Mouse (Mus musculus) heart, embryonic 15.5 days (tissue): ENCODE results near the gene Efcab7. TPM values are rescaled to one million over a fixed set of nuclear protein-coding genes. Genes with fewer than 3 reads are reported as not detected.

Experiments
- ATAC-seq: fragments of 200-750 bp; cut with Nextera tagmentation; replicated peaks from 2 replicates; pipeline ENCODE4 v1.8.0; 2017; ENCODE audit warnings: low read depth, moderate TSS enrichment; ENCODE audit not compliant: insufficient number of reproducible peaks, insufficient read depth, low FRiP score
- H3K27ac ChIP-seq: fragments of 300-500 bp; sonication (generic); 2 replicates; pipeline ENCODE4 v1.5.1; 2015; ENCODE audit warnings: mild to moderate bottlenecking, inconsistent platforms
- H3K27me3 ChIP-seq: fragments of 300-500 bp; sonication (generic); 2 replicates; pipeline ENCODE4 v1.6.1; 2015; ENCODE audit warnings: inconsistent platforms
- H3K36me3 ChIP-seq: fragments of 300-500 bp; sonication (generic); 2 replicates; pipeline ENCODE4 v1.6.1; 2015; ENCODE audit warnings: mild to moderate bottlenecking, inconsistent platforms
- H3K4me1 ChIP-seq: fragments of 300-500 bp; sonication (generic); replicated peaks from 2 replicates; pipeline ENCODE4 v1.6.1; 2015; ENCODE audit warnings: inconsistent platforms
- H3K4me2 ChIP-seq: fragments of 300-500 bp; sonication (generic); 2 replicates; pipeline ENCODE4 v1.6.1; 2015; ENCODE audit warnings: inconsistent platforms, mild to moderate bottlenecking, moderate library complexity
- H3K4me3 ChIP-seq: fragments of 300-500 bp; sonication (generic); 2 replicates; pipeline ENCODE4 v1.5.1; 2015; ENCODE audit warnings: mild to moderate bottlenecking, inconsistent platforms
- H3K9ac ChIP-seq: fragments of 300-500 bp; sonication (generic); 2 replicates; pipeline ENCODE4 v1.6.1; 2015; ENCODE audit warnings: mild to moderate bottlenecking, inconsistent platforms
- H3K9me3 ChIP-seq: fragments of 300-500 bp; sonication (generic); replicated peaks from 2 replicates; pipeline ENCODE4 v1.6.1; 2016; ENCODE audit warnings: inconsistent platforms
- WGBS: fragments of 180-500 bp; shearing (Covaris S2); methylation state at CpG from one replicate; pipeline ENCODE4 v1.1.7; 2015; ENCODE audit warnings: mixed read lengths; 5-methylcytosine and 5-hydroxymethylcytosine counted together
- polyA plus RNA-seq: library from polyadenylated mRNA; unstranded; fragments of >200 nt; fragmentation: Nextera tagmentation; extraction: Ambion mirVana; gene quantifications from 2 replicates; pipeline ENCODE4 v1.2.1, GENCODE M21; 2015

The Efcab7 gene
- polyA plus RNA-seq, 1 experiment from 2014 or later, result 5.9 TPM

DNA sequence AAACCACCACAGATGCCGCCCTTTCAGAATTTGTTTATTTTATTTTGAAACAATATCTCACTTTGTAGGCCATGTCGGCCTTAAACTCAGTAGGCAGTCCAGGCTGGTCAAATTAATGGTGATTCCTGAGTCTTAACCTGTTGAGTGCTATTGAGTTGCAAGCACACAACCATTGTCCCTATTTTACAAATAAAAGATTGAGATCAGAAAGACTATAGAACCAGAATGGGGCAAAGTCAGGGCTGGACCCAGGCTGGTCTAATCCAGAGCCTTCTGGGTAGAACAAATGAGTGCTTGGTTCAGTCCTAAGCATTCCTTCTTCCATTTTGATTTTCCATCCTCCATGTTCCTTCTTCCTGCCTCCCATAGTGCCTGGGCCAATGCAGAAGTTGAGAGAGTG is 117.5 kb downstream of the Efcab7 start:
- H3K4me3 ChIP-seq, result no peak overlapping the region
- ATAC-seq, result no peak
- H3K4me2 ChIP-seq, result no peak overlapping the region
- H3K9ac ChIP-seq, result no peak overlapping the region
- H3K27me3 ChIP-seq, result no peaks in the 10 kb centered on the region
- peaks cover 12% of the 10 kb centered on the region for H3K4me1 ChIP-seq
- no peak overlapping the region for H3K27ac ChIP-seq
- WGBS, result 87% methylated on average over 2 of the region's 2 CpGs
- 0 out of 2 replicates have a peak, but pooled peaks cover 7% of the 10 kb centered on the region for H3K36me3 ChIP-seq
- no peaks in the 10 kb centered on the region for H3K9me3 ChIP-seq

DNA sequence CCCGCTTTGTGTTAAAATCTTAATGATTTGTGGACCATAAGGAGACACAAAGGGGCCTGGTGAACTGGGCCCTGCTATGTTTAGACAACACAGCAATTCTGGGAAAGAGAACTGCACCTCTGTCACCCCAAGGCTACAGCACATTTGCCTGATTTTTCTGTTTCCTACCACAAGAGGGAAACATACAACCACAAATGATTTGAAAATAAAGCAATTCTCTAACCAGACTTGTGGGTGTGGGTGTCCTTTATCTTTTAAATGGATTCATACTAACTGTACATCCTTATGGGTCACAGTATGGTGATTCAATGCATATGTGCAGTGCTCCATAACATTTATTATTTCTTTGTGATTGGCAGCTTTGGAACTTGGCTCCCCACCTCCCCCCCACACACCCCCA is 118.2 kb downstream of the Efcab7 start:
- no peak overlapping the region for H3K9ac ChIP-seq
- ATAC-seq, result no peak
- H3K4me1 ChIP-seq, result peaks cover 6% of the 10 kb centered on the region
- no peaks in the 10 kb centered on the region for H3K27me3 ChIP-seq
- 89% methylated on average over 1 of the region's 1 CpGs for WGBS
- H3K36me3 ChIP-seq, result 0 out of 2 replicates have a peak, but pooled peaks cover 7% of the 10 kb centered on the region
- no peak overlapping the region for H3K4me2 ChIP-seq
- H3K4me3 ChIP-seq, result no peak overlapping the region
- H3K27ac ChIP-seq, result no peak overlapping the region
- H3K9me3 ChIP-seq, result no peaks in the 10 kb centered on the region

DNA sequence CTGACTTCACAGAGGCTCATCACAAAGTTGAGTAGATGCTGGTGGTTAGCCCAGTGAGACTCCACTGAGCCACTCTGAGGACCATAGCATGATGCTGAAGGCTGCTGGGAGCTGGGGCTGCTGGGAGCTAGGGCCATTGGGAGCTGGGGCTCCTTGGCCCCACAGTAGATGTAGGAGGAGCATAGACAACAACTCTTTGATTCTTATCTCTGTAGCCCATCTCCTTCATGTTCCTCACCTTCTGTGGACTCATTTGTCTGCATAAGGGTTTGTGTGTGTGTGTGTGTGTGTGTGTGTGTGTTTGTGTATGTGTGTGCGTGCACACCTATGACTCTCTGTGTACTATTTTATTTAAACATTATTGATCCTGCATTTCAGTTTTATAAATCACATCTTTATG is 118.9 kb downstream of the Efcab7 start:
- Histone ChIP-seq H3K27ac (no peak overlapping the region), H3K4me2 (no peak overlapping the region), H3K9ac (no peak overlapping the region), H3K4me3 (no peak overlapping the region), H3K4me1 (peaks cover 2% of the 10 kb centered on the region; the same call in 1 of the 2 replicates), H3K9me3 (no peaks in the 10 kb centered on the region), H3K27me3 (no peaks in the 10 kb centered on the region), H3K36me3 (0 out of 2 replicates have a peak, but pooled peaks cover 7% of the 10 kb centered on the region)
- WGBS, result 97% methylated on average over 1 of the region's 1 CpGs
- no peak for ATAC-seq

DNA sequence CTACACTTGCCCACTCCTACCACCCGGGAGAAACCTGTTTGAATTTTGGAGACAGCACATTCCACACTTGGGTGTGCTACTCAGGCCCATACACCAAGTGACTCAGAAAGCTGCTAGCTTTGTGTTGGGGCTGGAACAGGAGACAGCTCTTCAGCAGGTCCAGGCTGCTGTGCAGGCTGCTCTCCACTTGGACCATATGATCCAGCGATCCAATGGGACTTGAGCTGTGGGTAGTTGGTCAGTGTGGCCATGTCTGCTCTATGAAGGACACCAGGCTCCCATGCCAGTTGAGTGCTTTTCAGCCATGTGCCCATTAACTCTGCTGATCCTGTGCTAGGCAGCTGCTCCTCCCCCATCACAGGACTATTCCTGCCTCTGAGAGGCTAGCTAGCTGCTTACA is 124.9 kb downstream of the Efcab7 start:
- Histone ChIP-seq H3K27ac (no peak overlapping the region), H3K9ac (no peak overlapping the region), H3K9me3 (no peaks in the 10 kb centered on the region), H3K4me1 (peaks cover 19% of the 10 kb centered on the region), H3K4me2 (no peak overlapping the region), H3K36me3 (no peaks in the 10 kb centered on the region), H3K27me3 (no peaks in the 10 kb centered on the region), H3K4me3 (no peak overlapping the region)
- ATAC-seq, result no peak
- WGBS, result 82% methylated on average over 2 of the region's 2 CpGs

DNA sequence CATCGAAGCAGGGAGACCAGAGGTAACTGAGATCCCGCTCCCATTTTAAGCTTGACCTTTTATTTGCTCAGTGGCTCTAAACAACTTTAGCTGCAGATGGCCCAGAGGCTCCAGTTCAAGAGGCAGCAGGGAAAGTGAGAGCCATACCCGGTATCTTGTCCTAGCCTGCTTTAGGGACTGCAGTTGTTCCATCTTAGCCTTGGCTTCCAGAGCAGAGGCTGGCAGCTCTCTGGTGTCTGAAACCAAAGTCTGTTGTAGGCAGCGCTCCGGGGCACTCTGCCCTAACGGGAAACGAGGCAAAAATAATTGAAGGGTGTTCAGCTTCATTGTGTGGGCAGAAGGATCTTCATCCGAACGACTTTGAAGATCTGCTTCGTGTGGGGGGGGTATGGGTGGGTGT is 126.4 kb downstream of the Efcab7 start:
- Histone ChIP-seq H3K9ac (no peak overlapping the region), H3K36me3 (no peaks in the 10 kb centered on the region), H3K4me3 (no peak overlapping the region), H3K27ac (no peak overlapping the region), H3K4me2 (no peak overlapping the region), H3K4me1 (peaks cover 28% of the 10 kb centered on the region), H3K9me3 (no peaks in the 10 kb centered on the region), H3K27me3 (no peaks in the 10 kb centered on the region)
- no peak for ATAC-seq
- WGBS, result 84% methylated on average over 10 of the region's 10 CpGs

DNA sequence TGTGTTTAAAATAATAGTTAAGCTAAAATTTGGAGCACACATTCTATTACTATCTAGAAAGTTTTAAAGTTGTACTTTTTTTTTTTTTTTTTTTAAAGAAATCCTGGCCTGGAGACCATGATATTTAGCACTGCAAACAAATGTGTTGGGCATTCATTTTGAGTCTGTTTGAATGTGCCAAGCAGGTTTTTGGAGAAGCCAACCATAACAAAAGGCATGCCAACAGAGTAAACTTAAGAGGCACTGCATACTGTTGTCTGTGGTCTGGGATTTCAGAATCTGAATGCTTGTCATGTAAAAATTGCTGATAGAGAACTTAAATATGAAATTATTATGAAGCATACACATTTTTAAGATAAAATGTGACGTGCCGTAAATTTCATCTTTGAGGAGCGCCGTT is 128.2 kb downstream of the Efcab7 start:
- WGBS, result 81% methylated on average over 4 of the region's 4 CpGs
- Histone ChIP-seq H3K27ac (no peak overlapping the region), H3K9ac (no peak overlapping the region), H3K4me1 (peaks cover 28% of the 10 kb centered on the region), H3K4me3 (no peak overlapping the region), H3K4me2 (no peak overlapping the region), H3K9me3 (no peaks in the 10 kb centered on the region), H3K36me3 (no peaks in the 10 kb centered on the region), H3K27me3 (no peaks in the 10 kb centered on the region)
- ATAC-seq, result no peak

DNA sequence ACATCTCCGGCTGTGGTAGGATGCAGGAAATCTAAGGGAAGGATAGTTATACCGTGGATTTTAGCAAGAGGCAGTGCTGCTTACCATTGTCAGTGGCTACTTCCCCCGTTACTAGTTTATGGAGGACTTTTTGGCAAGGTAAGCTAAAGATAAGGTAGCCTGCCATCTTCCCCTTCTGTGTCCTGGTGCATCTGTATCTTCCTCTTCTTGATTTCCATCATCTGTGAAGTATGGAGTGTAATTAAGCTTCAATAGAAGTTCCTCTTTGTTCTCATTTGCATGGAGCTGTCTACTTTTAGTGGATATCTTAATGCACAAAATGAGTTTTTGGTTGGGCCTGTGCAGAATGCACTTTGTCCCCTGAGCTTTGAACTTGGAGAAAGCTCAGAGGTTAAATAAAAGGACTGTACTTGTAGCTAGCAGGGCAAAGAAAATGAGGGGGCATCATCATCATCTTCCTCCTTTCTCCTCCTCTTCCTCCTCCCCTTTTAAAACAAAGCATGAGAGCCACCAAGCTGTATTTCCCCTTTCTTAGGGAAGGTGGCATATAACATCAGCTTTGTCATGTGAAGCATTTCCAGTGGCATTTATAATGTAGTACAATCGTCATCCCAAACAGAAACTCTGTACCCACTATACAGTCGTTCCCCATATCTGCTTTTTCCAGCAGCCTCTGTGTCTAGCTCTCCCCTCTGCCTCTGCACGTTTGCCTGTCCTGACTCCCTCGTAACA is 129.3 kb downstream of the Efcab7 start:
- no peak overlapping the region for H3K27ac ChIP-seq
- no peak overlapping the region for H3K9ac ChIP-seq
- H3K9me3 ChIP-seq, result no peaks in the 10 kb centered on the region
- WGBS, result 59% methylated on average over 7 of the region's 7 CpGs
- ATAC-seq, result no peak
- H3K4me2 ChIP-seq, result no peak overlapping the region
- H3K27me3 ChIP-seq, result no peaks in the 10 kb centered on the region
- H3K4me1 ChIP-seq, result peaks cover 32% of the 10 kb centered on the region
- H3K36me3 ChIP-seq, result no peaks in the 10 kb centered on the region; the same call in 1 of the 2 replicates
- no peak overlapping the region for H3K4me3 ChIP-seq

DNA sequence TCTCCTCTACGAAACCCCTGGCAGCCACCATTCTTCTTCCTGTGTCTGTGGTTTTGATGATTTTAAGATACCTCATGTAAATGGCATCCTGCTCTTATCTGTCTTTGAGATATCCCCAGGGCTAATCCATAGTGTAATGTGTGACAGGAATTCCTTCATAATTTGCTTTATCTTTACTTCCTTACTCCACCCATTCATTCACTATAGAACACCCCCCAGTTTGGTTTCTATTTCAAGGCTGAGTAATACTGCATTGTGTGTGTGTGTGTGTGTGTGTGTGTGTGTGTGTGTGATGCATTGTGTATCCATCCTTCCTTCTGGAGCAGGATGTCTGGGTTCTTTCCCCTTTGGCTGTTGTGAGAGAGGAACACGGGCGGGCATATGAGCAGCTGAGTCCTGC is 130.3 kb downstream of the Efcab7 start:
- peaks cover 9% of the 10 kb centered on the region for H3K36me3 ChIP-seq
- peaks cover 29% of the 10 kb centered on the region for H3K4me1 ChIP-seq
- 0 out of 2 replicates have a peak, but pooled peaks have one; percentile 18 for ATAC-seq
- no peak overlapping the region for H3K27ac ChIP-seq
- H3K4me3 ChIP-seq, result no peak overlapping the region
- H3K4me2 ChIP-seq, result no peak overlapping the region
- WGBS, result 54% methylated on average over 3 of the region's 3 CpGs
- no peaks in the 10 kb centered on the region for H3K9me3 ChIP-seq
- no peak overlapping the region for H3K9ac ChIP-seq
- H3K27me3 ChIP-seq, result no peaks in the 10 kb centered on the region

Other genes with a start within 250 kb of the Efcab7 start
- 0.20 TPM in 1 of 2 replicates, not detected in the other for gene Foxd3, start 172.9 kb upstream of the Efcab7 start, polyA plus RNA-seq
- 9.1 and 11.3 TPM in 2 replicates for gene Alg6, start 113.5 kb upstream of the Efcab7 start, polyA plus RNA-seq
- 231 and 240 TPM in 2 replicates for gene Pgm1, start 100.2 kb downstream of the Efcab7 start, polyA plus RNA-seq
- 26.9 and 39.2 TPM in 2 replicates for gene Itgb3bp, start 100.6 kb downstream of the Efcab7 start, polyA plus RNA-seq